Mouse (Mus musculus) liver, embryonic 14.5 days (tissue): ENCODE data around the gene Flot1.

Experiments
- CTCF ChIP-seq: IDR thresholded peaks from 2 replicates; pipeline ENCODE4 v1.5.1; 2016; ENCODE audit warnings: antibody characterized with exemption, low read depth, control low read depth
- EP300 ChIP-seq: IDR thresholded peaks from 2 replicates; pipeline ENCODE4 v1.6.1; 2016; ENCODE audit warnings: antibody characterized with exemption, low read depth

DNA sequence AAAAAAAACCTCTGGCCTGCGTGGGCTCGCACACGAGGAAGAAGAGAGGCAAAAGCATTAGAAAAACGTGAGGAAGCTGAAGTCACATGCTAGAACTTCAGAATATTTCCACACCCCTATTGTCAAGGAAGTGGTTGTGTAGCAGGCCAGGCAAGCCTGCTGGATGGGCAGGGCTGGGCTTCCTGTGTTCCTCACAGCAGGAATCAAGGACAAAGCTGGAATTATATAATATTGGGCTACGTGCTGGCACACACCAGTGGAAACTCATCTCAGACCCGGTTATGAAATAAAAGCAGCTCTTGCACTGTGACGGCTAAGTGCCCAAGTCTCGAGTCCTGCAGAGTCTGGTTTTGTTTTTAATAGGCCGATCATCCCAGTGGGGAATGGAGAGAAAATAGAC is 15.0 kb upstream of the Flot1 start:
- TF ChIP-seq EP300 = no peak
- no peak for TF ChIP-seq CTCF
